Mouse (Mus musculus): Measurements from ENCODE around the gene Ccnl2.

DNA sequence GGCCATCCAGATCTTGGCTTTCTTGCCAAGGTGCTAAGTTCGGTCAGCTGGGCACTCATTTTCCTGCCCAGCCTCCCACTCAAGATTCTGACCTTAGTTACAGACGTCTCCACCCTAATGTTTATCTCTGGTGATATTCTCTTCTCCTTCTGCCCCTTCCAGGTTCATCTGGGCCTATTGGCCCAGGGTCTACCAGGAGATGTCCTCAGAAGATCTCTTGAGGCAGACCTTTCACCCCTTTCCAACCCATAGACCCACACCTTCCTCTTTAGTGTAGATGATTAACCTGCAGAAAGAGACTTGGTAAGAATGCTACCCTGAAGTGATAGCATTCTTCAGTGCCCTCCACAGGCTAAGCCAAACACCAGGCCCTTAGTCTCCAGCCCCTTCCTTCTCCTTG is 40.6 kb upstream of the Ccnl2 start:
- TF ChIP-seq POLR2A (IDR thresholded peaks at IDR 0.05; ENCODE audit: borderline replicate concordance, extremely low read depth, low read depth, low read length) (no peak), CTCF (IDR thresholded peaks at IDR 0.05; ENCODE audit: insufficient read depth, low read length) (no peak)

Data from lung, adult 2 months (tissue).